Mouse (Mus musculus): ENCODE results near the gene Tmem63c.

Gene Tmem63c

GRCm38 (mm10) chr12:87021040-87021439, at the start of gene Tmem63c:
Gene Tmem63c, plus strand, starts transcription at chr12:87021340.
- DNase-seq: peak; percentile 70

GRCm38 (mm10) chr12:86973216-86973615, 47.9 kb upstream of the Tmem63c start:
- DNase-seq: peak; percentile 96

GRCm38 (mm10) chr12:86973706-86974105, 47.4 kb upstream of the Tmem63c start:
- DNase-seq: peak; percentile 95

- peak; percentile 98 for DNase-seq
Observed at GRCm38 (mm10) chr12:86974387-86975288, 46.5 kb upstream of the Tmem63c start.

- peak; percentile 83 for DNase-seq
Observed at GRCm38 (mm10) chr12:86975761-86976160, 45.4 kb upstream of the Tmem63c start.

GRCm38 (mm10) chr12:86976511-86977168, 44.5 kb upstream of the Tmem63c start:
- no peak for DNase-seq

- peak; percentile 91 for DNase-seq
Observed at GRCm38 (mm10) chr12:86977833-86978232, 43.3 kb upstream of the Tmem63c start.

- no peak for DNase-seq
Observed at GRCm38 (mm10) chr12:86981180-86981579, 40.0 kb upstream of the Tmem63c start.

- DNase-seq: peak; percentile 91
Observed at GRCm38 (mm10) chr12:86983470-86984193, 37.5 kb upstream of the Tmem63c start.

- peak; percentile 73 for DNase-seq
Observed at GRCm38 (mm10) chr12:86984194-86984555, 37.0 kb upstream of the Tmem63c start.

- DNase-seq: no peak
Observed at GRCm38 (mm10) chr12:86986562-86986961, 34.6 kb upstream of the Tmem63c start.

GRCm38 (mm10) chr12:86988227-86988626, 32.9 kb upstream of the Tmem63c start:
- DNase-seq: peak; percentile 82

GRCm38 (mm10) chr12:86989378-86989777, 31.8 kb upstream of the Tmem63c start:
- DNase-seq: no peak

GRCm38 (mm10) chr12:86989890-86990754, 31.0 kb upstream of the Tmem63c start, which contains the start of gene Zdhhc22:
Gene Zdhhc22, minus strand, starts transcription at chr12:86990430.
- peak; percentile 82 for DNase-seq

GRCm38 (mm10) chr12:86990755-86991110, 30.4 kb upstream of the Tmem63c start:
- peak; percentile 82 for DNase-seq

- no peak for DNase-seq
Observed at GRCm38 (mm10) chr12:86994166-86994565, 27.0 kb upstream of the Tmem63c start.

- no peak for DNase-seq
Observed at GRCm38 (mm10) chr12:86994776-86995175, 26.4 kb upstream of the Tmem63c start.

- peak; percentile 53 for DNase-seq
Observed at GRCm38 (mm10) chr12:86995931-86996330, 25.2 kb upstream of the Tmem63c start.

GRCm38 (mm10) chr12:86998699-86999098, 22.4 kb upstream of the Tmem63c start:
- DNase-seq: peak; percentile 36

GRCm38 (mm10) chr12:86999283-86999820, 21.8 kb upstream of the Tmem63c start:
- DNase-seq: peak; percentile 97

GRCm38 (mm10) chr12:87000151-87000839, 20.8 kb upstream of the Tmem63c start:
- peak; percentile 90 for DNase-seq

GRCm38 (mm10) chr12:87000840-87001176, 20.3 kb upstream of the Tmem63c start:
- no peak for DNase-seq

Data from heart, adult 11 months (tissue).